Mouse (Mus musculus) c-Kit-positive CD71-negative TER-119-negative erythroid progenitor cells, embryonic 14.5 days (primary cell): ENCODE data around the gene Fam107a.

Source experiments
- DNase-seq: peaks from one replicate; pipeline ENCODE4 v3.0.0-alpha.2; 2013; ENCODE audit warnings: low read depth

Gene Fam107a

GRCm38 (mm10) chr14:8317194-8318097 lies at the start of gene Fam107a:
Gene Fam107a (minus strand): TSS chr14:8318023.
- DNase-seq = no peak

GRCm38 (mm10) chr14:8367121-8367520 lies 49.3 kb upstream of the Fam107a start:
- no peak for DNase-seq

DNA sequence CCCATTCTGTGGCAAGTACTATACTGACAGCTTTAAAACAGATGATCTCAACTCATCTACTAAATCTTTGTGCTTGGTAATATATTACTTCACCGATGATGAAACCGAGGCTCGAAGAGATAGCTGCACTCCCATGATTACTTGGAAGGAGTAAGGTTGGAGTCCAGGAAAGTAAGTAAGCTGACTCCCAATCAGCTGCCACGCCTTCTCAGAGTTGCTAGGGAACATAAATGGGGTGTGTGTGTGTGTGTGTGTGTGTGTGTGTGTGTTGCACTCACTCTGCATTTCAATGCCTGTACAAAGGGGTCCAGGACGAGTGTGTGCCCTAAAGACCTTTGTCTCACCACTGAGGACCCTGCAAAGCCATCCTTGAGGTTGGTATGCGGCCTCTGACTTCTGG lies 48.0 kb upstream of the Fam107a start:
- DNase-seq = no peak

DNA sequence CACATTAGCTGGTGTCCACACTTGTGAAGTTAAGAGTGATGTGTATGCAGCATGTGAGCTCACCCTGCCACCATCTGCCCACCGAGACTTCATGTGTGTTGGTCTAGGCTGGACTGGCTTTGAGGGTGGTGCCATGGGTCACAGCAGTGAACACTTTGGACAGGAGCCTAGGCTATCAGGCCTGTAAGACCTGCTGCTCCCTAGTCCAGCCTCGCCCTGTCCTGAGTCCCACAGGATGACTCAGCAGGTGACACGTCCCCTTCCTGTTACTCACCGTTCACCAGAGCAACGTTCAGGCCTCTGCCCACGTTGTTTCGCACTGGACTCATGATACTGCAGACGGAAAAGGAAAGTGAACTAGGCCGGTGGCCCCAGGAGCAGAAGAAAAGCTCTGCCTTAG lies 39.0 kb upstream of the Fam107a start:
- no peak for DNase-seq

- peak; percentile 59 for DNase-seq
Observed at GRCm38 (mm10) chr14:8355999-8356501, 38.2 kb upstream of the Fam107a start.

GRCm38 (mm10) chr14:8348927-8349326 lies 31.1 kb upstream of the Fam107a start:
- DNase-seq = no peak

GRCm38 (mm10) chr14:8346255-8346997 lies 28.6 kb upstream of the Fam107a start:
- DNase-seq = peak; percentile 82

- DNase-seq = no peak
Observed at GRCm38 (mm10) chr14:8345566-8345965, 27.7 kb upstream of the Fam107a start.

- DNase-seq = no peak
Observed at GRCm38 (mm10) chr14:8342509-8343106, 24.8 kb upstream of the Fam107a start.

- no peak for DNase-seq
Observed at GRCm38 (mm10) chr14:8340226-8340625, 22.4 kb upstream of the Fam107a start.

DNA sequence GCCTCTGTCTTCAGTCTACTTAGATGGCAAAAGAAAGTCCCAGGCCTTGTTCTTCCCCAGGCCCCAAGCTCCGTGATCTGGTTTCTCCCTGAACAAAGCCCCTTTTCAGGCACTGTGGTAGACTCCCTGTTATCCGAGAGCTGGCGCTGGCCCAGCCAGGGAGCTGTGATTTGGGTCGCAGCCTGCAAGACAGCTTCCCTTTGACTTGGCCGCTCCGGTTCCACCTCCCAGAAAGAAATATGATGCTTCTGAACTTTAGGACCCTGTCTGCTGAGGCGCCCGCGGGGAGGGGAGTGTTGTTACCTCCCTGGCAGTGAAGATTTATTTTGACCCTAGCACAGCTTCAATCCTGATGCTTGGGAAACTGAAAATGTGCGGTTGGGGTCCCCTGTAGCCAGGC lies 18.1 kb upstream of the Fam107a start:
- DNase-seq = no peak

GRCm38 (mm10) chr14:8334511-8334910 lies 16.7 kb upstream of the Fam107a start:
- no peak for DNase-seq

- DNase-seq = no peak
Observed at GRCm38 (mm10) chr14:8332314-8333252, 14.8 kb upstream of the Fam107a start.

- DNase-seq = no peak
Observed at GRCm38 (mm10) chr14:8331307-8331905, 13.6 kb upstream of the Fam107a start.

GRCm38 (mm10) chr14:8330390-8330789 lies 12.6 kb upstream of the Fam107a start:
- DNase-seq = no peak

GRCm38 (mm10) chr14:8329552-8329951 lies 11.7 kb upstream of the Fam107a start:
- DNase-seq = no peak

DNA sequence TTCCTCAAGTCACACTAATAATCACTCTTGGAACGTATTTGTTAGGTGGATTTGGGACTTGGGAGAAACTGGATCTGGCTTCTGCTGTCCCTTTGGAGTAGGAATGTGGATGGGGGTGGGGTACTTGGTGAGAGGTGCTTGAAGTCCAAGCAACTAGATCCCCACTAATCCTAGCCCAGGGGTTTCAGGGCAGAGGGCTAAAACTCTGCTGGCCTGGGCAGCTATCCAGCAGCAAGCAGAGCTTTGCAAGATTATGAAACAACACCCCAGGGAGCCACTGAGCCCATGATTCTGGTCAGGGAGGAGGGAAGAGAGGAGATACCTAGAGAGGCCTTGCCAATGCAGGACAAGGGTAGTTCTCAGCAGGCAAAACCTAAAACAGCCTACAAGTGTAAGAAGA lies 9.5 kb upstream of the Fam107a start:
- no peak for DNase-seq

GRCm38 (mm10) chr14:8326961-8327360 lies 9.1 kb upstream of the Fam107a start:
- DNase-seq = no peak

- no peak for DNase-seq
Observed at GRCm38 (mm10) chr14:8325746-8326145, 7.9 kb upstream of the Fam107a start.

- DNase-seq = no peak
Observed at GRCm38 (mm10) chr14:8320528-8320927, 2.7 kb upstream of the Fam107a start.
